Mouse (Mus musculus) spleen, postnatal 4 days (tissue): ENCODE measurements around the gene Ctsl.

Experiments used
- DNase-seq, 2 experiments: peaks; one replicate each; pipeline ENCODE4 v3.0.0; 2022; ENCODE audit warnings: low spot score in 2 of 2

The Ctsl gene

GRCm38 (mm10) chr13:64370173-64370940 lies at the start of gene Ctsl:
Gene Ctsl (minus strand): TSS chr13:64370890.
- peak; percentile 87 to 94 for DNase-seq

GRCm38 (mm10) chr13:64416955-64417601 lies 46.4 kb upstream of the Ctsl start:
- DNase-seq = no peak

- DNase-seq = no peak
Measured at GRCm38 (mm10) chr13:64415659-64416058, 45.0 kb upstream of the Ctsl start.

- DNase-seq = no peak
Measured at GRCm38 (mm10) chr13:64412752-64413257, 42.1 kb upstream of the Ctsl start.

GRCm38 (mm10) chr13:64411282-64411681 lies 40.6 kb upstream of the Ctsl start:
- no peak for DNase-seq

GRCm38 (mm10) chr13:64410604-64411003 lies 39.9 kb upstream of the Ctsl start:
- no peak for DNase-seq

GRCm38 (mm10) chr13:64407992-64408391 lies 37.3 kb upstream of the Ctsl start:
- no peak for DNase-seq

GRCm38 (mm10) chr13:64405550-64405949 lies 34.9 kb upstream of the Ctsl start:
- DNase-seq = no peak

- no peak for DNase-seq
Measured at GRCm38 (mm10) chr13:64403519-64403918, 32.8 kb upstream of the Ctsl start.

- no peak for DNase-seq
Measured at GRCm38 (mm10) chr13:64402951-64403460, 32.3 kb upstream of the Ctsl start.

- DNase-seq = no peak
Measured at GRCm38 (mm10) chr13:64402504-64402949, 31.8 kb upstream of the Ctsl start.

- no peak for DNase-seq
Measured at GRCm38 (mm10) chr13:64402006-64402405, 31.3 kb upstream of the Ctsl start.

GRCm38 (mm10) chr13:64400801-64401361 lies 30.2 kb upstream of the Ctsl start:
- DNase-seq = no peak

- DNase-seq = no peak
Measured at GRCm38 (mm10) chr13:64399906-64400305, 29.2 kb upstream of the Ctsl start.

GRCm38 (mm10) chr13:64398065-64398464 lies 27.4 kb upstream of the Ctsl start:
- no peak for DNase-seq

- DNase-seq = no peak
Measured at GRCm38 (mm10) chr13:64396979-64397378, 26.3 kb upstream of the Ctsl start.

- no peak for DNase-seq
Measured at GRCm38 (mm10) chr13:64388415-64388814, 17.7 kb upstream of the Ctsl start.

- no peak for DNase-seq
Measured at GRCm38 (mm10) chr13:64386048-64386447, 15.4 kb upstream of the Ctsl start.

GRCm38 (mm10) chr13:64384937-64385336 lies 14.2 kb upstream of the Ctsl start:
- DNase-seq = no peak

- no peak for DNase-seq
Measured at GRCm38 (mm10) chr13:64380251-64380650, 9.6 kb upstream of the Ctsl start.

- no peak for DNase-seq
Measured at GRCm38 (mm10) chr13:64378601-64379000, 7.9 kb upstream of the Ctsl start.

- DNase-seq = no peak
Measured at GRCm38 (mm10) chr13:64376472-64376871, 5.8 kb upstream of the Ctsl start.
